Mouse (Mus musculus): ENCODE measurements at regions not wholly inside any gene's neighbourhood (a gene's known extent, or its start where the extent isn't known, plus 50 kb on each side); places are given as distances from the start of the nearest gene placed in this dataset.

GRCm38 (mm10) chr5:119273203-119273602 lies 397.3 kb upstream of the Tbx3 start:
- TF ChIP-seq CTCF (IDR thresholded peaks at IDR 0.05; ENCODE audit: low read depth): no peak
- TF ChIP-seq EP300 (IDR thresholded peaks at IDR 0.05; ENCODE audit: low read depth): no peak
